Mouse (Mus musculus) adrenal gland, adult 8-10 months (tissue): ENCODE data around the gene Pdcl2. TPM values are rescaled to one million over a fixed set of nuclear protein-coding genes. Genes with fewer than 3 reads are reported as not detected.

Source experiments
- DNase-seq: peaks from one replicate; pipeline ENCODE4 v3.0.0; 2022
- total RNA-seq, 4 experiments: library from RNA; stranded (reverse); gene quantifications; 2 replicates each; pipeline ENCODE4 v1.2.4; 2022

Gene Pdcl2
- not detected for total RNA-seq

GRCm38 (mm10) chr5:76330953-76331352 lies at the start of gene Pdcl2:
Gene Pdcl2, minus strand, starts transcription at chr5:76331156.
- no peak for DNase-seq

- DNase-seq, result no peak
Measured at GRCm38 (mm10) chr5:76379216-76379615, 48.3 kb upstream of the Pdcl2 start.

DNA sequence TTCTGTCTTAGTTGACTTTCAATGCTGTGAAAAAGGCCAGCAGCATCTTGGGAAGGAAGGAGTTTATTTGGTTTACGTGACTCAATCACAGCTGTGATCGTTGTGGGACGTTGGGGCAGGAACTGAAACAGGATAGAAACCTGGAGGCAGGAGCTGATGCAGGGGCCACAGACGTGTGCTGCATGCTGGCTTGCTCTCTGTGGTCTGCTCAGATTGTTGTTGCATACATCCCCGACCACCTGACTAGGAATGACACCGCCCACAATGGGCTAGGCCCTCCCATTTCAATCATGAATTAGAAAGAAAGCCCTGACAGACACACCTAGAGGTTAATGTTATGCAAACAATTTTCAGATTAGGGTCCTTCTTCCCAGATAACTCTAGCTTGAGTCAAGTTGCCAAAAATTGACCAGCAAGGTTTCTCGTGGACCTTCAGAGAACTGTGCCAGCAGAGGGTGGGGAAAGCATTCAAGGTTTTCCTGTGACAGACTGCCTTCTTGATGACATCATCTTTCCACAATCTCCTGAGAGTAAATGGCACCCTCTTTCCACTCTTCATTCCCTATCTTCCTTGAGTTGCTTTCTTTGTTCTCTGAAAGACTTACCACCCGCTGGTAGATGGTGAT lies 38.4 kb upstream of the Pdcl2 start:
- peak; percentile 39 for DNase-seq

DNA sequence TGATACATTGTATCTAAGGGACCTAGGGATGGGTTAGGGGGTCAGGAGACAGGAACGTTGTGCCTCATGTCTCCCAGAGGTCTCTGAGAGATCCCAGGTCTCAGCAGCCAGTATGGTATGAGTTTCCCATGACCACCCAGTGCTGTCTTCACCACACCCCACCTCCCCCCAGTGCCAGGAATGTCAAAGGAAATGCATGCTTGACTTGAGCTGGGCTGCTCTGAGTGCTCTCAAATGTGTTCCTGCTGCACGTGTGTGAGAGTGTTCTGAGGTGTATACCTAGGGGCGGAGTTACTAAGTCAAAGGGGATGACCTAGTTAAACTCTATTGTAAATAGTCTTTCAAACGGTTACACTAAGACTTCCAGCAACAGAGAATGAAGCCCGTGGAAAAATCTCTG lies 34.5 kb upstream of the Pdcl2 start:
- no peak for DNase-seq

GRCm38 (mm10) chr5:76363453-76364104 lies 32.6 kb upstream of the Pdcl2 start, which contains the start of gene Nmu:
Gene Nmu, minus strand, starts transcription at chr5:76363788.
- no peak for DNase-seq

GRCm38 (mm10) chr5:76360786-76361185 lies 29.8 kb upstream of the Pdcl2 start:
- no peak for DNase-seq

DNA sequence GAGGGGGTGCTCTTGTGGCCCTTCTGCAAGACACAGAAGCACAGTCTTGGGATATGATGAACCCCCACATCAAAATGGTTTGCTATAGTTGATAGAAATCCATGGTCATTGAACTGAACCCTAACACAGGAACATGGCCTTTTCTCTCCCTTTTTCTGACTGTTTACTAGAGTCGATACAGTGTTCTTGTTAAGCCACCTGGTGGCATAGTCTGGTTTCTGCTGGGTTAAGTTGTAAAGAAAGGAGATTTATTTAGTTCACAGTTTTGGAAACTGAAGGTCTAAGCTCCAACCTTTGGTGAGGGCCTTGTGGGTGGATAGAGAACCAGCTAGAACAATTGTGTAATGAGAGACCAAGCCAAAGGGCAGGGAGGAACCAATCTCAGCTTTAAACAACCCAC lies 29.1 kb upstream of the Pdcl2 start:
- no peak for DNase-seq

DNA sequence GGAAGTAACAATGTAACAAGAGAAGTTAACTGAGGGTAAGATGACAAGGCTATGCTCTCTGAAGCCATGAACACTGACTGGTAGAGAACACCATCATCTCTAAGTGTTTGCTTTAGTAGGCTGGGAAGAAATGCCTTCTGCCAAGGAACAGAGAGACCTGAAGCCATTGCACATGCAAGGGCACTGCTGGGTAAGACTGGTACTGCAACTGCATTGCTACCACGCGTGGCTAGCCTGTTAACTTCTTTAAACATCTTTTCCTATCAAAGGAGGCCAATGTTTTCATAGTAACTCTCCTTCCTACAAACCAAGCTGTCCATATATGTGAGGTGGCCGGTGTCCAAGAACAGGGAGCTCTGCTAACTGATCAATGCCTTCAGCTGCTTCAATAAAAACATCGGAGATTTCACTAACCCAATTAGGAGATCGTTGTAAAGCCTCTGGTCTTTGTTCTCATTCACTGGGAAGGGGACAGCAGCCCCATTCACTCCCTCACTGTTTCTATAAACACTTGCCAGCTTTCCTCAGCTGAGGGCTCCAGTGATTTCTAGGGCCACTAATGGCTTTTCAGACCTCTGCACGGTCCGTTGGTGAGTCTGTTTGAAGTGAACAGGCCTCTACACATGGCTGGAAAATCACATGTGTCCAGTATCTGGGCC lies 21.1 kb upstream of the Pdcl2 start:
- no peak for DNase-seq

DNA sequence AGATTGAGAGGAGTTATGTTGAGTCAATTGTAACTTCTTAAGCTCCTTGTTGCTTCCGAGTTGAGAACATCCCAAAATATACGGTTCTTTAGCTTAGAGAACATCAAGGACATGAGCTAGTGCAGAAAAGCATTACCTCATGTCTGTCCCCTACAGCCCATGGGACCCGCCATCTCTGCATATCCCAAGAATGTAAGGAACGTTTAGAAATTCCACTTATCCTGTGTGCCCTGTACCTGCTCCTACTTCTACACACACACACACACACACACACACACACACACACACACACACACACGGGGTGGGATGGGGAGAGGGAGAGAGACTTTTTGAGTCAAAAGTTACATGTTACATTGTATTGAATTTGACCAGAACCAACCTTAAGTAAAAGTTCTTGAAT lies 20.6 kb upstream of the Pdcl2 start:
- no peak for DNase-seq

DNA sequence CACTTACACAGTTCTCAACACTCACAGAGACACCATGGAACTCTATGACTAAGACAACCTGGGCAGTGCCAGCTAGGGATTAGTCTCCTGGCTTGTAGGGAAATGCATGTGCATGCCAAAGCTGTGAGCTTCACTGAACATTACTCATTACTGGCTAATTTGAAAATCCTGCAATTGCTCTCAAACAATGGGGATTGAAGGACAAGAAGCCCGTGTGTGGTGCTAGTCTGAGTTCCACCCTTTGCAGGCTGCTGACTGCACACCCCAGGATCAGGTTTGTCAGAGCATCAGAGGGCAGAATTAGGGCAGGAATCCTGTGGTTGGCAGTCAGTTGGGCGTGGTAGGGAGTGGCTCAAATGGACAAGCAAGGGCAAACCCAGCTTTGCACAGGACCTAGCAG lies 15.2 kb upstream of the Pdcl2 start:
- no peak for DNase-seq

- DNase-seq, result no peak
Measured at GRCm38 (mm10) chr5:76340931-76341330, 10.0 kb upstream of the Pdcl2 start.

DNA sequence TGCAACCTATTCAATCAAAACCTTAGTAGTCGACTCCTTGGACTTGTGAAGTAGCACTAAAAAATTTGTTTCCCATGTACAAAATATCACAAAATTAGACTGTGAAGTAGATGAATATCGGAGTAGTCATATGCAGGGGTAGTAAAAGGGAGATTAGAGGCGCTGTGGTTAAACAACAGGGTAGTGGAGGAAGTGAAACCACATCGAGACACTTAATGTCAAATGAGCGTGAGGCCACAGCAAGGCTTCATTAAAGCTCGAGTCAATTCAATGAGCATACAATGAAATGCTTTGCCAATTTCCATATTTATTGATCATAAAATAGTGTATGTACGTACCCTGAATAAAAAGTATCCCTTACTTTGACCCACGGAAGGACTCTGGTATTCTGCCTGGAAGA lies 6.1 kb upstream of the Pdcl2 start:
- no peak for DNase-seq

DNA sequence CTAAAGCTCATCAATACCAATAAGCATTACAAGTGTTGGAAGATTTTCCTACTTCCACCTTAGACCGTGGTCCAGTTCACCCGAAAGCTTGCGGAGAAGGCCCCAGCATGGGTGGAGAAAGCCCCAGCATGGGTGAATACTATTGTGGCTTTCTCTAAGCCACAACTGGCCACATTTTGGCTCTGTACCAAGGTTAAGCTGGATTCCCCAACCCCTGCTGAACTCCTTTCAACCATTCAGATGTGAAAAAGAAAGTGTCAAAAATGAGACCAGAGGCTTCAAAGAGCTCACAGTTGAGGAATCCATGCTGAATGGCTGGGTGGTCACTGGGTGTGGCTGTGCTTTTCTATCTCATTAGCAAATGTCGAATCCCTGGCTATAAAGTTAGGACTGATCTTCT lies 2.9 kb upstream of the Pdcl2 start:
- no peak for DNase-seq

- DNase-seq, result no peak
Measured at GRCm38 (mm10) chr5:76327296-76327695, 3.7 kb downstream of the Pdcl2 start.

DNA sequence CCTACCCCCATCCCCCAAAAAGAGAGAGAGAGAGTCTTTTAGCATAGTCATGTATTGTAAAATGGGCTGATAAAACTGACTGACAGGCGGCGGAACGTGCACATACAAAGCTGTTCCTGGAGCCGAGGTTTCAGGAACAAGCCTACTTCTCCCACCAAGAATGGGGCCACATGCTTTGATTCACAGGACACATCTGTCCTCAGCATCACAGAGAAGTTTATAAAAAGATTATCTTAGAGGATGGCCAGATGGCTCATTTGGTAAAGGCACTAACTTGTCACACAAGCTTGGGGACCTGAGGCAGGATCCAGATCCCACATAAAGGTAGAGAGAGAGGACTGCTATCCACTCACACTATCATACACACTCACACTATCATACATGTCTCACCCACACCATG lies 5.8 kb downstream of the Pdcl2 start:
- no peak for DNase-seq

DNA sequence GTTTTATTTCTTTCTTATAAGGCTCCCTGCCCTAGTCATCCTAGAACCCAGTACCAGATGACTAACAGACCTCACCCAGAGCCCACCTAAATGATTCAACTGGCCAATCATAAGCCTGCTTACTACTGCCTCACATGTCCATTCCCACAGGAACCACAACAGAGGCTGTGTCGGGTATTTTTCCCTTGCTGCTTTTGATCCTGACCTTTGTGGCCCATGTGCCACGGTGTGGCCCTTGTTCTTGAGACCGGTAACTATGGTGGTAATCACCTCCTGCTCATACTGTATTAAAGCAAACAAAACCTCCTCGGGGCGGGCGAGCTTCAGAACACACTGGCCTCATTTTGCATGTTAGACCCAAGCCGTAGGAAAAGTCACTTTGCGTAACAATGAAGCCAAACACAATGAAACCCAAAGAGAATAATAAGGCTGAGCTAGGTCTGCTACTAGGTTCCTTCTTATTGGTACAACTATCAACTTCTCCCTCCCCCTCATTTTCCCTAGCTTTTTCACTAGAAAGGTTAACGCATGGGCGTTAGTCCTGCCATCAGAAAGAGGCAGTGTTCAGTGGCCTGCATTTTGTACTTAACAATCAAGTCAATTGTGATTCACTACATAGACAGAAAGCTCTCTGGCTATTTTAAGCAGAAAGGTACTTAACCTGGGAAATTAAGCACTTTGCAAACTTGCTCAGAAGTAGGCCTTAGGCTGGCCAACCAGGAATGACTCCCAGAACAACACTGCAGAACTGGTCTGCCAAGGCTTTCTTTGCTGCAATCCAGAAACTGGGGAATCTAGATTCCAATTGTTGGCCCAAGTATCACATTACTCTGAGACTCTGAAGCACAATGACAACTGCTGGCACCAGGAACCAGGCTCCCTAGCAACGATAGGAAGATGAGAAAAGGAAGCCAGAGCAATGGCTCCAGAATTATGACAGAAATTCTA lies 9.4 kb downstream of the Pdcl2 start:
- no peak for DNase-seq

- DNase-seq, result no peak
Measured at GRCm38 (mm10) chr5:76308206-76308605, 22.8 kb downstream of the Pdcl2 start.

- DNase-seq, result no peak
Measured at GRCm38 (mm10) chr5:76306261-76306660, 24.7 kb downstream of the Pdcl2 start.

DNA sequence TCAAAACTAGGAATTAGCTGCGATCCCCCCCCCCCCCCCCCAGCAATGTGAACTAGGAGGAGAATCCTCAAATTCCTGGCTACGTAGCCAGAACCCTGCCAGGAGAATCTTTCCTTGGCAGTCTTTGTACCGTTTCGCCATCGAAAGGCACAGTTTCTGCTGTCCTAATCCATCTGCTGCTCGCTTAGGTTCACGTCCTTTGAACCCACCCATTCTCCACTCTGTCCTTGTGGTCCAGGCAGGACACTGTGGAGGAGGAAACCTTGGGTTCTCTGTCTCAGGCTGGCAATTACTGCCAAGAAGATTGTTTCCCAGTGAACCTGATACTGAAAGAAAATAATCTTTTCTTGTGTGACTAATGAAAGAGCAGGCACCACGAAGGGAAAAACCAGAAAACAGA lies 25.3 kb downstream of the Pdcl2 start:
- DNase-seq, result no peak

DNA sequence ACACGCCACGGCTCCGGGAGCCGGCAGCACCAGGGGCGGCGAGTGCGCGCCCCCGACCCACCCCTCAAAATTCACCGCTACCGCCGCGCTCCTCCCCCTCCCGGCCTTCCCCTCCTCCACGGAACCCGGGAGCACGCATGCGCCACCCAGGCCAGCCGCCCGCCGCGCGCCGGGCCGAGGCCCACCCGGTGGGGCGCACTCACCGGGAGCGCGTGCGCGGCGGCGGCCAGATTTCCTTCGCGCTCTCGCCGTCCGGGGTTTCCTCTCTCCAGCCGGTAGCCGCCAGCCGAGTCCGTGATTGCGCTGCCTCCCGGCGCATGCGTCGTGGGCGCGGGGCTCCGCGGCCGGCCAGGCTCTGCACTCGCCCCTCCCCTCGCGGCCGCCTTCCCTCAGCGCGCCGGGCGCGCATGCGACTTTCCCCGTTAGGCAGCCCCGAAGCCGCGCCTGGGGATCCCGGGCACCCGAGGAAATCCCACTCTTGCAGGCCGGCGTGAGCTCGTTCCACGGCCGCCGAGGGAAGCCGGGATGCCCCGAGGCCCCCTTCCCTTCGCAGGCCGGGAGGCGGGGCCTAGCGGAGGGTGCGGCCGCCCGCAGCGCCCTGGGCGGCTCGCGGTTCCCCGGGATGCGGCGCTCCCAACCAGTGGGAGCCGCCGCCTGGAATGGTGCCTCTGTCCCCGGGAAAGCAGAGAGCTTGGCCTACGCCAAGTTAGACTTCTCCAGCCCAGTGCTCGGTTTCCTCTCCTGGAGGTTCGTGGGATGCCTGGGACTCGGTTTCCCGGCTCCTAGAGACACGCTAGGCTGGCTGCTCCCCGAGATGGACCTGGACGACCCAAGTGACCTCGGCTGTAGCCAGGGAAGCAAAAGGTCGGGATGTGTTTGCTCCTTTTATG lies 26.3 kb downstream of the Pdcl2 start, which contains the start of gene Clock:
Gene Clock (minus strand): TSS at position 341 of the 890 bp plus-strand sequence.
- peak; percentile 84 for DNase-seq

- DNase-seq, result peak; percentile 68
Measured at GRCm38 (mm10) chr5:76303745-76304451, 27.1 kb downstream of the Pdcl2 start.
